Mouse (Mus musculus) cerebellum, adult 11-12 months (tissue): ENCODE data around the gene Ifi202b.
"Not testable (repeated sequence)": the region's sequence is repeated elsewhere in the genome, so short reads cannot be mapped to it uniquely, and the experiment has no call there.

Experiments
- DNase-seq: peaks from one replicate; pipeline ENCODE4 v3.0.0; 2022

The Ifi202b gene

DNA sequence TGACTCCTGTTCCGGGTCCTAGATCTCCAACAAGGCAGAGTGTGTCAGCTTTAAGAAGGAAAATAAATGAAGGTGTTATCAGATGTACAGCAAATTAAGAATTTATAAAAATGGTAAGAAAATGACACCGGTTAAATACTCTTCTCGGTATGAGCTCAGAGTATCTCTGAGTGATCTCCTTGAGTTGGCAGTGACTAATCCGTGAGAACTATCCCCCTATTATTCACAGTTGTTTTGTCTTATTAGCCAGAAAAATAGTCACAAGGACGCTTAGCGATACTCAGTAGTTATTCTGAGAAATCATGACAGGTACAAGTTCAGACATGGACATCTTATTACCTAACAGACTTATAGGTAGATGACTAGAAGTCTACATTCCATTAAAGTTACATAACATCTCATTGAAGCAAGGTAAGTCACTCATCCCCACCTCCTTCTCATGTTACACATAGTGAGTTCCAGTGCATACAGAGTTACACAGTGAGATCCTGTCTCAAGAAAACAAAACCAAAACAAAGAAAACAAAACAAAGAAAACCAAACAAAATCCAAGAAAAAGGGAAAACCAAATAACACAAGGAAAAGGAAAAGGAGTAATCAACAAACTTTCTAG is at the start of gene Ifi202b:
TSS of gene Ifi202b (minus strand) at position 51 of the 612 bp plus-strand sequence.
- not testable (repeated sequence) for DNase-seq

DNA sequence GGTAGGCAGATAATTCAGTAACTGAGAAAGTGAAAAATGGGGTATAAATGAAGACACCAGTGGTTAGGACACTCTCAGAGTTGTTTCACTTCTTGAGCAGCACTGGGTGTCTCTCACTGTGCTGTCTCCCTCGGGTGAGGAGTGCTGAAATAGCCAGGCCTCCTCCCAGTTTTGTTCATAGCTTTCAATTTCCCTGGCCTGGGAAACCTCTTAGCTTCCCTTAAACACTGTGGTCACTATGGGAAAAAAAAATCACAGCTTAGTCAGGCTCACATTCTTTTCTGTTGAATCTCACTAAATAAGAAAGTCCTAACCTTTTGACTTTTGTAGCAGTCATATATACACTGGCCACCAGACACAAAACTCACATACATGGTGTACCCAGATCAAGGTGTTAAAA is 49.2 kb upstream of the Ifi202b start, which contains the start of gene Ifi205:
TSS of gene Ifi205 (minus strand) at position 113 of the 400 bp plus-strand sequence.
- no peak for DNase-seq

DNA sequence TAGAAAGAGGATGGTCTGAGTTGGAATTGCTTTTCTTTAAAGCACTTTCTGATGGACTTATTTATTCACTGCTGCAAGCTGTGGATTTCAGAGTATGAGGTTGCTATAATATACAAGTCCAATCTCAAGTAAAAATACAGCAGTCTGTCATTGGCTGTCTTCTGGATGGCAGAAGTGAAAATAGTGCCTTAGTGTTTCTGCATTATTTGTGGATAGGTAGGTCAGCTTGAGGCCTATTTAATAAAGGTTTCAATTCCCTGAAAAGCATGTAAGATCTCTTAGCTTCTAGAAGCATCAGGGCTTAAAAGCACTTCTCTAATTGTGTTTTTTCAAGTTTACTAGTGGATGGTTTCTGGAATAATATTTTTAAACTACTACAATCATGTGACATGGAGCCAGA is 24.5 kb upstream of the Ifi202b start:
- not testable (repeated sequence) for DNase-seq

DNA sequence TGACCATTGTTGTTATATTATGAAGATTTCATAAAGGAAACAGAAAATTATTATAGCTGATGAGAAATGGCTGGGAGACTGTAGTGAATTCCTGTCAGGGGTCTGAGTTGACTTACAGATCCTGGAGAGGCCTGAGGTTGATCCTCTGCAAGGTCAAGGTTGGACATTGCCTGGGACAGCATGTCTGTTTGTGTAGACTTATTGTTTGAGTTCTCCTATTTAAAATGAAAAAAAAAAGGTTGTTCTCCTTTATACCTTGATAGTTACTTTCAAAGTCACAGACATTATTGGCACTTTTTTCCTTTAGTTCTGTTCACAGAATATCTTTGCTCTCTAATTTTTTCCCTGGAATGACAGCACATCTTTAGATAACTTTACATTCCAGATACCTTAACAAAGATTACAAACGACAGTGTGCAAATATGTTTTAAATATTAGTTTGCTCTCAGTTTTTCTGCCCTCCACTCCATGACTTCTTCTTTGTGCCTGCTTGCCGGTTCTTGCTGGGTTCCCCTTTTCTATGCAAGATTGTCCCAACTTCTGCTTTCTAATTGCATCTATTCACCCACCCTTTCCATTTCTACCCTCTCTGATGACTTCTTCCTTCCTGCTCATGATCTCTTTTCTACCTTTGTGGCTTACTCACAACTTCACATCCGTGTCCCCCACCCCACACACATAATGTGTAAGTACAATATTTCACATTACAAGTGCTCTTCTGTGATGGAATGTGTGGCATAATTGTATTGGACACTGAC is 22.0 kb upstream of the Ifi202b start:
- DNase-seq, result not testable (repeated sequence)

DNA sequence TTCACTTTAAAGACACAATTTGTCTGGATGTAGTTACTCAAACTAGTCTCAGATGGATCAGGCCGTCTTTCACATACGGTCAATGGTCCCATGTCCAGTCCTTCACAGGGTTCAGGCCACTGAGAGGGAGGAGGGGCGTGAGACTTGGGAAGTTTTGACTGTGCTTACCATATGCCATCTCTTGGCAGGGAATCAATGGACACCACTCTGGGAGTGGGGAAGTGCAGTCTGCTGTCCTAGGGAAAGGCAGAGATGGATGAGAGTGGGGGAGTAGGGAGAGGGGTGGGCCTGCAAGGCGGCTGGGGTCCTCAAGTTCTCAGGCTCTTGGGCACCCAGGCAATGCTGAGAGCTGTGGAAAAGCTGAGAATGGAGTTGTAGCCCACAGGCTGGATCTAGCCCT is 12.5 kb upstream of the Ifi202b start:
- DNase-seq, result no peak

DNA sequence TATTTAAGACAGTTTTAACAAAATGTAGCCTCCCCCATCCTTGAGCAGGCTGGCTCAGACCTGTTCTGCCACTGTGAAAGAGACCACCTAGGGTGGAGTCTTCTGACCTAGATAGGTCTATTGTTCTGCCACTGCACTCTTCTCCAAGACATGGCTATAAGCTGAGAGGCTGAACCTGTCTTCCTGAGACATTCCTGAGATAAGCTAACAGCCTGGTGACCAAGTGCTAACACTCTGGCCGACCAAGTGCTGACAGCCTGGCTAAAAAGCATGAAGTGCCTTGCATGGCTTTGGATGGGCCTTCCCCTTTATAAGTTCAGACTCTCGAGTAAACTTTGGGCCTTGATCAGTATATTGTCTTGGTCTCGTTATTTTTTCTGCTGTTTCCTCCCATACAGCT is 1.5 kb downstream of the Ifi202b start:
- DNase-seq, result not testable (repeated sequence)

DNA sequence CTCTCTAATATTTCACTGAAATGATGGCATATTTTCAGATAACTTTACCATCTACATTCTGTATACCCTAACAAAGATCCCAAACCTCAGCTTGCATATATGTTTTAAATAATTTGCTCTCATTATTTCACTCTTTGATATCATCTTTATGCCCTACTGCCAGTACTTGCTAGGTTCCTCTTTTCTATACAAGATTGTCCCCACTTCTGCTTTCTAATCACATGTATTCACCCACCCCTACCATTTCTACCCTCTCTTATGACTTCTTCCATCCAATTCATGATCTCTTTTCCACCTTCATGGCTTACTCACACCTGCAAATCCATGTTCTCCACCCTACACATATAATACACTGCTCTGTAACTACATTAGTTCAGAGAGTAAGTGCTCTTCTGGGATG is 4.9 kb downstream of the Ifi202b start:
- no peak for DNase-seq

DNA sequence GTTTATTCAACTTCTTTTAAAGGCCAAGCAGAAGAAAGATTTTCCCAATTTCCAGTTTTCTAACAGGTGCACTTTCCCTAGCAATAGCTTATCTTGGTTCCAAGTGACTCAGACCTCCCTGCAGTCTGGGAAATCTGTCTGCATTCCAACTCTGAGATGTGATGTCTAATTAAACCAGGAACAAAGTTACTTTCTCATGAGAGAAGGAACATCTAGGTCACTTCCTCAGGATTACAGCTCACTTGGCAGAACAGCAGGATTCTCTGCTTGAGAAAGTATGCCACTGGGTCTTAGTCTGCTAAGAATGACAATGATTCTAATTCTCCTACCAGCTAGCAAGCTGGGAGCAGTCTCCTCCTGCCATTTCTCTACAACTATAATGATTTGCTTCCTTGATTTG is 9.4 kb downstream of the Ifi202b start:
- DNase-seq, result no peak

DNA sequence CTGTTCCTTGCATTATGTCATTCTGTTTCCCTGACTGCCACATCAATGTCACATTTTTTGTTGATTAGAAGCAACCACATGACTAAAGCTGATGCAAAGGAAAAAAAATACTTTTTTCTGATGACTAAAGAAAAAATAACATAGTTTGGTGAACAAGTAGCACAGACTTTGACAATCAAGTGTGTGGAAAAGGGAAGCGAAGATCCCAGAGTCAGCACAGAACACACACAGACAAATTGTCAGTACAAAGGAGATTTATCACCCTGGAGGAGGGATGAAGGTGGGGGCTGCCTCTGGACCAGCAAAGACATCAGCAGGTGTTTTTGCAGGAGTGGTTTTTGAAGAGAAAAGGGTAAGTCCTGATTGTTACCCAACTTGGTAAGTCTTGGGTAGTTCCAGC is 21.1 kb downstream of the Ifi202b start:
- DNase-seq, result not testable (repeated sequence)

DNA sequence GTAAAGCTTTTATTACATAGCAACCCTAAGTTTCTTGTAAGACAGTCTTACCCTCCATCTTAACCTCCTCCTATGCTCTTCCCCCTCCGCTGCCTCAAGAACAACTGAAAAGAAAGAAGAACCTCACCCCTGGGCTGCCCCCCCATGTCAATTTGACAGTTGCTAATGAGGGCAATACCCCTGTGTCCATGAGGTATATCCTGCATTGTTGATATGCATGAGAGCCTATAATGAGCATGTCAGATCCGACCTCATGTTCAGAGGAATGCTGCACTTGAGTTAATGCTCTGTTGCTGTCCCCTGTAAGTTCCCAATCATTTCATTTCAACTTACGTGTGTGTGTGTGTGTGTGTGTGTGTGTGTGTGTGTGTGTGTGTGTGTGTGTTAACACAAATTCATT is 22.5 kb downstream of the Ifi202b start:
- not testable (repeated sequence) for DNase-seq

DNA sequence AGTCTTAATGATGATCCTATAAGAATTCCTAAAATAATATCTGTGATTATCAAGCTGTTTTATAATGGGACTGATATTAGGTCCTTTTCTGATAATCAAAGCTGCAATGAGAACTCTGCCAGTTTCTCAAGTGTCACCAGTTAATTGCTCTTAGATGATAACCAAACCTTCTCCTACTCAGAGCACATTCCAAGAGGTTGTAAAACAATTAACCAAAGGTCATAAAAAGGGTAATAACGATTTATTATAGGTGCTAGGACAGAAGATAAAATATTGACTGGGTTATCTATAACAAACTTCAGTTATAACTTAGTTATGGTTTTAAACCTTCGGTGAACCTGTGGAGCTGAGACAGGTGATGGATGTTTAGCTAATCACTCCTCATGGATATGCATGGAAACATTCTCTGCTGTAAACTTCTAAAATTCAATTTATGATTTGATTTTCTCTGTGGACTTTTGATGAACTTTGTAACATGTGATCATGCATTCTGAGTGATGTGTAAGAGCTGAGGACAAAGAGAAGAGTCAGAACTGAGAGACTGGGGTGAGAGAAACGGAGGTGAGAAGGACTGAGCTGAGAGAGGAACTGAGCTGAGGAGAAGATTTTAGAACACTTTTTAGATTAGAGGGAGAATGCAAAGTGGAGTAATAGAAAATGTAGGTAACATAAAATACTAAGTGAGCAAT is 26.6 kb downstream of the Ifi202b start:
- not testable (repeated sequence) for DNase-seq

DNA sequence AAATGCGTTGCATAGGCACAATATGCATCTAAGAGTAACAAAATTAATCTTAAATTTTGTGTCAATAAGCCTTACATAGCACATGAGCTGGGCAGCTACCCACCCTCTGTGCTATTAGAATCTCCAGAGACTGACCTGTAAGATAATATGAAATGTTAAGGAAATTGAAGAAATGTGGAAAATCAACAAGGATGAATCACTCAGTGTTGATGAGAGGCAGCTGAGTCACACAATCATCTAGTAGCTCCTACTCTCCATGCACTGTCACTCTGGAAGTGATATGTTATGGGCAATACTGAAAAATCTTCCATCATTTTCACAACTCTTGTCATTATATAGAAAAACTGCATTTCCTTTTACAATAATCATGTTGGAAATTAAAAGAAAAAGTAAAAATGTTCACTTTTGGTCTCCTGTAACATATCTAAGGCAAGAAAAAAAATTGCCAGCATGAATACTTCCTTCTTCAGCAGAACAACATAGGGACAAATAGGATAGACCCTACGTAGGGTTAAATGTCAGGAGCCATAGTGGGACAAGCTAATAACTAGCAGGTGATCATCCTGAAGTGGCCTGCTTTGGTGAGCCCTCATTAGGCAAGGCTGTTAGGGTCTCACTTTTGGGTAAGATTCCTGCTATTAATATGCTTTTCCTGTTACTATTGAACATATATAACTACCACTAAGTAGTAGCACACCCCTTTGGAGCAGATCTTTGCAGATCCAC is 27.3 kb downstream of the Ifi202b start:
- no peak for DNase-seq

DNA sequence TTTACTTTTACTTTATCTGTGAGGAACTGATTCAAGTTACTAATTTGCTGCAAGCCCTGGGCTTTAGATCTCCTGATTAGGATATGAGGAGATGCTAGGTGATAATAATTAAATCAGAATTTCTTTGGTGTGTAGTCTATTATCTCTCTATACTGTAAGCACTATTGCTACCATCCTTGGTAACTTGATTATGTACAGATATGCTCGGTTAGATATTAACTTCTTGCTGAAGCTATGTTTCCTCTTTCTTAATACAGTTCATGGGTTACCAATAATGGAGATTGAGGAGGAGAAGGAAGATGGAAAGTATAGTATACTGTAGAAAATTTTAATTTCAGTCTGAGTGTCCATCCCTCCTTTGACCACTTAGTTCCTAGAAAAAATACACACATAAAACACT is 29.0 kb downstream of the Ifi202b start:
- DNase-seq, result no peak

DNA sequence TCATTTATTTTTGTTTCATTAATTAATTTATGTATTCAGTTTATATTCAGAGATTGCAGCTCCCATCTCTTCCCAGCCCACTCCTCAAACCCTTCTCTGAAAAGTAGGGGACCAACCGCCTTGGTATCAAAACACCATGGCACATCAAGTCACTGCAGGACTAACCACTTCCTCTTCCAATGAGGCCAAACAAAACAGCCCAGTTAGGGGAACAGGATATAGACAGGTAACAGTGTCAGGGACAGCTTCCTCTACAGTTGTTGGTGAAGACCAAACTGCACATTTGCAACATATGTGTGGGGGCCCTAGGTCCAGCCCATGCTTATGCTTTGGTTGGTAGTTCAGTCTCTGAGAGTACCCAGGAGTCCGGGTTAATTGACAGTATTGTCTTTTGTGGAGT is 33.5 kb downstream of the Ifi202b start:
- DNase-seq, result not testable (repeated sequence)

DNA sequence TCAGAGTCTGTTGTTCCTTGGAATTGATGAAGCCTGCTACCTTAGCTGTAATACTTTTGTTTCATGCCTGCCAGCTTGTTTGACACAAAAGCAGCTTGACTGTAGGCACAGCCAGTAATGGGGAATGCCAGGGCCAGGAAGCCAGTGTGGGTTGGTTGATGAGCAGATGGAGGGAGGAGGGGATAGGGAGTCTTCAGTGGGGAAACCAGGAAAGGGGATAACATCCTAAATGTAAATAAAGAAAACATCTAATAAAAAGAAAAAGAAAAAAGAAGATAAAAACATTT is 39.8 kb downstream of the Ifi202b start:
- not testable (repeated sequence) for DNase-seq

DNA sequence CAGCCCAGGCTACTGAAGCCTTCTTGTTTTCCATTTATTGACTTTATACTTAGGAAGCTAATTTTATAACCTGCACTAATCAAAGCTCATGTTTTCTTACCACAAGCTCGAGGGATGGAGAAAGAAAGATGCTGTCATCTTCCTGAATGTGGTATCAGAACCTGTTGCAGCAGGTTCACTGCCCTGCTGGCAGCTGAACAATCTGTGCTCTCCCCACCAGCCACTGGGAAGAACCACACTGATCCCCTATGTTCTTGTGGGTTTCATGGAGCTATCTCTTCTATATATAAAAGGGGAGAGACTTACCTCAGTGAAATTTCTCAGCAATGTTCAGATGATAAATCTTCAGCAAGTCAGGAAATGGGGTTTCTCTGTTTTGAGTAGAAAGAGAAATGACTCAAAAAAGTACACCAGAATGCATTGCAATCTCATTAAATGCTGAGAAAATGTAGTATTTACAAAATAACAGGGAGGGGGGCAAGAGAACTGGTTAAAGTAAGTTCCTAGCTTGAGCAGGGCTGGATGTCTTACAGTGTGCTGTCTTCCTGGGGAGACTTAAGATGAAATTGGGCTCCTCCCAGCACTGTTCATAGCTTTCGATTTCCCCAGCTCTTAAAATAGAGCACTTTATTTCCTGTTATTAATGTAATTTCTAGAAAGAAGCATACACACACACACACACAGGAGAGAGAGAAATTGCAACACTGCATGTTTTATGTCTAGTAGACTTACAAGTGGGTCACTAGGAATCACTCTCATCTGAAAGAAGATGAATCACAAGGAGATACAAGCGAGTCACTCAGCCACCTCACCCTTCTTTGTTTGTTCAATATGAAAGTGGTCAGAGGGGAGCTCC is 40.4 kb downstream of the Ifi202b start, which contains the start of the genes Mndal and Ifi203:
TSS of gene Mndal (minus strand) at position 568 of the 856 bp plus-strand sequence.
TSS of gene Ifi203 (minus strand) at position 749 of the 856 bp plus-strand sequence.
- DNase-seq, result not testable (repeated sequence)

DNA sequence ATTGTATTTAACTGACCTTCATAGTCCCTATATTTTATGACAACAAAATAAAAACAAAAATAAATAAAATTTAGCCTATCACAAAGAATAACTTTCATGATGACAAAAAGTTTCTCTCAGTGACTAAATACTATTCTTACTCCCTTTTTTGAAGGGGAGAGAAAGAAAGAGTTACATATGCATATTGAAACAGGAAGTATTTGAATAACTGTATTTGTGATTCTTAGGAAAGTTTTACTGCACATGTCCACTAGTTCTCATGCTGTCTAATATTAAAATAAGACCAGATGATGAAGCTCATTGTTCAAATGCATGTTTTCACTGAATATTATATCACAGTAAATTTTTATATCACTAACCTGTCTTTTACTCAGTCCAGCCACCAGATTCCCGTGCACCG is 41.0 kb downstream of the Ifi202b start:
- DNase-seq, result not testable (repeated sequence)

DNA sequence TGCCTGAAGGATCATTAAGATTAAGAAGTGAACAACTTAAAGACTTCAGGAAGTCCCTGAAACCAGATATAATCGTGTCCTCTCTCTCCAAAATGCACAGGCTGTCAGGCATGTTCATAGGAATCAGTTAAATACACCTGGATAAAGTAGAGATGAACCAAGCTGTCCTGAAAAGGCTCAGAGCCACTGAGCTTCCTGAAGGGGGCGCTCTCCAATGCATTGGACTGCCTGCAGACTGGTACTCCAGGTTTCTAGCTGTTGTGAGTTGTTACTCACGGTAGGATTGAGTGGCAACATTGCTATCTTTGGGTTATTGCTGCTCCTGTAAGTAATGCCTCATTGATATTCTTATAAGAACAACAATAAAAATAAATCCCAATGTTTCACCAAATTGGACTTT is 63.3 kb downstream of the Ifi202b start:
- DNase-seq, result not testable (repeated sequence)

DNA sequence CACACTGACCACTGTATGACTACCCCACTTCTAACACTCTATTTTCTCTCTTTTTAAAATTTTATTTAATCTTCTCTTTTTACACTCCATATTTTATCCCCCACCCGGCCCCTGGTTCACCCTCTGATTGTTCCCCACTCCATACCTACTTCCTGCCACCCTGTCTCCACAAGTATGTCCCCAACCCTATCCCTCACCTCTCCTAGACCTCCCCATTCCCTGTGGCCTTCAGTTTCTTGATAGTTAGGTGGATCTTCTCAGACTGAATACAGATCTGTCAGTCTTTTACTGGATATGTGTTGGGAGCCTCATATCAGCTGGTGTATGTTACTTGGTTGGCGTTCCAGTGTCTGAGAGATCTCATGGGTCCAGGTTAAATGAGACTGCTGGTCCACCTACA is 68.0 kb downstream of the Ifi202b start:
- no peak for DNase-seq

DNA sequence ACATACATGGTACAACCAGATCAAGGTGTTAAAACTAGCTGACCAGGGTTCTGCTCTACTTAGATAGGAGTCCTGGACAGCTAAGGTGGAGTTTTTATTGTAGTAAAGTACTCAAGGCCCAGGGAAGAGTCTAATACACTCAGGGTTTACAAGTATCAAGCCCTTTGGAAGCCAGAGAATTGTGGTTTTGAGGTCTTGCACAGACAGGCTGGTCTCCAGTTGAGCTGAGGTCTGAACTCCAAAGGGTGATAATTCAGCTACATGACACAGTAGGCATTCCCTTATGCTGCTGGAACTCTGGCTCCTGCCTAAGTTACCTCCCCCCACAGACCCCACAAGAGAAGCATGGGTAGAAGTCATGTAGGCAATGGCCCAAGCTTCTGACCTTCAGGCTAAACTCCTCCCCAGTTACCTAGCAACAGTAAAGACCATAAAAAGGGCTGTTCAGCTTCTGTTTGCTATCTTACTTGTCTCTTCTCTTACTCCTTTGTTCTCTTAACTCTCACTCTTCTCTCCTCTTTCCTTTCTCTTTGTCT is 69.2 kb downstream of the Ifi202b start:
- not testable (repeated sequence) for DNase-seq
